In genomic region chr7:114086021-114086710, GRCm38 (mm10) we compare ENCODE assay signal across 17 mouse cellular contexts.
"Had no signal": no experiment of that assay in that cellular context is flagged by ENCODE, and none has a peak within 500 bp of the region (broad histone marks: within the 10 kb centered on the region; RNA-seq: fewer than 3 reads in every experiment).

No protein-coding gene starts in this region.

- ATAC-seq: intestine, embryonic 16.5 days; liver, postnatal 0 days; midbrain, embryonic 15.5 days had no signal

- H3K4me1 ChIP-seq: megakaryocyte, embryonic 14.5 days had no signal

- H3K4me2 ChIP-seq: limb, embryonic 12.5 days; liver, embryonic 13.5 days; lung, embryonic 15.5 days; midbrain, embryonic 11.5 days; midbrain, embryonic 15.5 days; neural tube, embryonic 13.5 days had no signal

- DNase-seq: kidney, adult 9 months; liver; liver, embryonic 13.5 days; liver, postnatal 0 days; lung, postnatal 14 days; retina, postnatal 1 day; right cerebral cortex, postnatal 4 days; thymus, adult 2 months; thymus, postnatal 36 days had no signal

- H3K27me3 ChIP-seq: limb, embryonic 12.5 days; liver, embryonic 13.5 days; lung, embryonic 15.5 days; midbrain, embryonic 15.5 days; neural tube, embryonic 13.5 days had no signal

- H3K9me3 ChIP-seq: limb, embryonic 12.5 days; liver, embryonic 13.5 days; lung, embryonic 15.5 days; megakaryocyte, embryonic 14.5 days; midbrain, embryonic 15.5 days; neural tube, embryonic 13.5 days had no signal

- H3K4me3 ChIP-seq: limb, embryonic 12.5 days; liver, embryonic 13.5 days; lung, embryonic 15.5 days; megakaryocyte, embryonic 14.5 days; midbrain, embryonic 15.5 days; neural tube, embryonic 13.5 days had no signal

- H3K36me3 ChIP-seq: limb, embryonic 12.5 days; liver, embryonic 13.5 days; lung, embryonic 15.5 days; midbrain, embryonic 15.5 days; neural tube, embryonic 13.5 days had no signal

- H3K27ac ChIP-seq: limb, embryonic 12.5 days; liver, embryonic 13.5 days; lung, embryonic 15.5 days; macrophage; midbrain, embryonic 15.5 days; neural tube, embryonic 13.5 days had no signal

- H3K9ac ChIP-seq: limb, embryonic 12.5 days; liver, embryonic 13.5 days; liver, postnatal 0 days; lung, embryonic 15.5 days; midbrain, embryonic 15.5 days; neural tube, embryonic 13.5 days had no signal
